Mouse (Mus musculus) intestine, postnatal 0 days (tissue): ENCODE data around the gene Lrrc47. TPM values are rescaled to one million over a fixed set of nuclear protein-coding genes. Genes with fewer than 3 reads are reported as not detected.
A peak's percentile ranks its signal among the peaks of the same experiment; 100 is the strongest.

Experiments used
- ATAC-seq: fragments of 200-750 bp; cut with Nextera tagmentation; 2 replicates; pipeline ENCODE4 v1.8.0; 2017; ENCODE audit warnings: mild to moderate bottlenecking, moderate TSS enrichment, moderate library complexity
- H3K27ac ChIP-seq: fragments of 300-500 bp; sonication (generic); 2 replicates; pipeline ENCODE4 v1.5.1; 2014; ENCODE audit warnings: mild to moderate bottlenecking, low read depth, low read length, moderate library complexity
- H3K27me3 ChIP-seq: fragments of 300-500 bp; sonication (generic); replicated peaks from 2 replicates; pipeline ENCODE4 v1.6.1; 2014; ENCODE audit warnings: low read length, mixed read lengths; ENCODE audit not compliant: control insufficient read depth, insufficient read depth
- H3K36me3 ChIP-seq: fragments of 300-500 bp; sonication (generic); 2 replicates; pipeline ENCODE4 v1.6.1; 2014; ENCODE audit warnings: mild to moderate bottlenecking, moderate library complexity; ENCODE audit not compliant: control insufficient read depth, insufficient read depth
- H3K4me1 ChIP-seq: fragments of 300-500 bp; sonication (generic); replicated peaks from 2 replicates; pipeline ENCODE4 v1.6.1; 2014; ENCODE audit warnings: antibody characterized with exemption, low read length, mixed read lengths; ENCODE audit not compliant: control insufficient read depth, insufficient read depth
- H3K4me2 ChIP-seq: fragments of 300-500 bp; sonication (generic); replicated peaks from 2 replicates; pipeline ENCODE4 v1.6.1; 2014; ENCODE audit warnings: low read depth, mild to moderate bottlenecking, moderate library complexity
- H3K4me3 ChIP-seq: fragments of 300-500 bp; sonication (generic); 2 replicates; pipeline ENCODE4 v1.5.1; 2014; ENCODE audit warnings: low read depth, low read length
- H3K9ac ChIP-seq: fragments of 300-500 bp; sonication (generic); 2 replicates; pipeline ENCODE4 v1.6.1; 2014; ENCODE audit warnings: mild to moderate bottlenecking, low read depth, low read length
- H3K9me3 ChIP-seq: fragments of 300-500 bp; sonication (generic); 2 replicates; pipeline ENCODE4 v1.6.1; 2016; ENCODE audit warnings: mixed run types; ENCODE audit not compliant: control insufficient read depth
- CTCF ChIP-seq: sonication (generic); IDR thresholded peaks from 2 replicates; pipeline ENCODE4 v1.5.1; 2016; ENCODE audit warnings: low read depth, mild to moderate bottlenecking, control low read depth, antibody characterized with exemption, moderate library complexity
- WGBS: fragments of 180-500 bp; shearing (Covaris S2); extraction: QIAGEN DNeasy Blood & Tissue Kit; methylation state at CpG from one replicate; pipeline ENCODE4 v1.1.7; 2014; 5-methylcytosine and 5-hydroxymethylcytosine counted together
- polyA plus RNA-seq: library from polyadenylated mRNA; unstranded; fragments of >200 nt; fragmentation: Nextera tagmentation; extraction: Ambion mirVana; gene quantifications from 2 replicates; pipeline ENCODE4 v1.2.1, GENCODE M21; 2015

Lrrc47 gene
- polyA plus RNA-seq, 1 experiment from 2014 or later: 13.1 TPM

GRCm38 (mm10) chr4:154006264-154006663, 5.3 kb upstream of the Lrrc47 start:
- H3K27me3 ChIP-seq: no peaks in the 10 kb centered on the region
- no peak overlapping the region for H3K4me2 ChIP-seq
- no peak for ATAC-seq
- no peak overlapping the region for H3K27ac ChIP-seq
- no peak for TF ChIP-seq CTCF
- WGBS: 84% methylated on average over 6 of the region's 6 CpGs
- H3K36me3 ChIP-seq: peaks cover 42% of the 10 kb centered on the region
- H3K4me3 ChIP-seq: no peak overlapping the region
- no peaks in the 10 kb centered on the region for H3K9me3 ChIP-seq
- H3K9ac ChIP-seq: no peak overlapping the region
- no peaks in the 10 kb centered on the region for H3K4me1 ChIP-seq

GRCm38 (mm10) chr4:154007759-154008158, 3.8 kb upstream of the Lrrc47 start:
- Histone ChIP-seq H3K9me3 (no peaks in the 10 kb centered on the region), H3K4me2 (no peak overlapping the region), H3K9ac (no peak overlapping the region), H3K36me3 (peaks cover 37% of the 10 kb centered on the region), H3K27me3 (no peaks in the 10 kb centered on the region), H3K4me1 (no peaks in the 10 kb centered on the region), H3K4me3 (no peak overlapping the region), H3K27ac (no peak overlapping the region)
- TF ChIP-seq CTCF: no peak
- ATAC-seq: no peak
- WGBS: 72% methylated on average over 4 of the region's 4 CpGs

GRCm38 (mm10) chr4:154010907-154011645, 455 bp upstream of the Lrrc47 start:
- ATAC-seq: peak; percentile 21
- H3K27me3 ChIP-seq: no peaks in the 10 kb centered on the region
- H3K4me3 ChIP-seq: peak overlapping the region; percentile 97
- TF ChIP-seq CTCF: no peak
- WGBS: 27% methylated on average over 13 of the region's 13 CpGs
- peaks cover 6% of the 10 kb centered on the region; the same call in 1 of the 2 replicates for H3K4me1 ChIP-seq
- no peaks in the 10 kb centered on the region for H3K9me3 ChIP-seq
- H3K27ac ChIP-seq: peak overlapping the region; percentile 54
- peaks cover 25% of the 10 kb centered on the region for H3K36me3 ChIP-seq
- H3K4me2 ChIP-seq: peak overlapping the region; percentile 95
- H3K9ac ChIP-seq: peak overlapping the region; percentile 96

- 1% methylated on average over 54 of the region's 55 CpGs for WGBS
- TF ChIP-seq CTCF: no peak
Measured at GRCm38 (mm10) chr4:154012132-154012882, 776 bp downstream of the Lrrc47 start.

GRCm38 (mm10) chr4:154015476-154015875, 3.9 kb downstream of the Lrrc47 start:
- no peaks in the 10 kb centered on the region for H3K27me3 ChIP-seq
- H3K4me3 ChIP-seq: no peak overlapping the region
- H3K36me3 ChIP-seq: peaks cover 55% of the 10 kb centered on the region
- no peaks in the 10 kb centered on the region for H3K9me3 ChIP-seq
- H3K4me2 ChIP-seq: no peak overlapping the region
- H3K9ac ChIP-seq: no peak overlapping the region
- 93% methylated on average over 11 of the region's 11 CpGs for WGBS
- H3K27ac ChIP-seq: no peak overlapping the region
- ATAC-seq: no peak
- no peak for TF ChIP-seq CTCF
- peaks cover 6% of the 10 kb centered on the region; the same call in 1 of the 2 replicates for H3K4me1 ChIP-seq

More at GRCm38 (mm10) chr4:154012132-154012882, 776 bp downstream of the Lrrc47 start:
- peak overlapping the region; percentile 54 for H3K27ac ChIP-seq
- H3K4me1 ChIP-seq: peaks cover 6% of the 10 kb centered on the region; the same call in 1 of the 2 replicates
- peak overlapping the region; percentile 96 for H3K9ac ChIP-seq
- ATAC-seq: peak; percentile 5; the same call in 1 of the 2 replicates
- H3K9me3 ChIP-seq: no peaks in the 10 kb centered on the region
- H3K36me3 ChIP-seq: peaks cover 26% of the 10 kb centered on the region
- peak overlapping the region; percentile 97 for H3K4me3 ChIP-seq
- peak overlapping the region; percentile 95 for H3K4me2 ChIP-seq
- H3K27me3 ChIP-seq: no peaks in the 10 kb centered on the region

- no peak for ATAC-seq
- 64% methylated on average over 7 of the region's 7 CpGs for WGBS
- Histone ChIP-seq H3K4me3 (no peak overlapping the region), H3K4me2 (no peak overlapping the region), H3K36me3 (peaks cover 74% of the 10 kb centered on the region), H3K27ac (no peak overlapping the region), H3K27me3 (no peaks in the 10 kb centered on the region), H3K9ac (no peak overlapping the region), H3K4me1 (0 out of 2 replicates have a peak, but pooled peaks cover 7% of the 10 kb centered on the region), H3K9me3 (no peaks in the 10 kb centered on the region)
- TF ChIP-seq CTCF: peak; percentile 82
Measured at GRCm38 (mm10) chr4:154019571-154019970, 8.0 kb downstream of the Lrrc47 start.
